Mouse (Mus musculus) erythroblast, adult 5-6 weeks (primary cell): Measurements from ENCODE around the gene Adamtsl1. TPM values are rescaled to one million over a fixed set of nuclear protein-coding genes. Genes with fewer than 3 reads are reported as not detected.

Experiments used
- ATAC-seq: replicated peaks from 2 replicates; pipeline ENCODE4 v1.8.0; 2016; ENCODE audit warnings: moderate number of reproducible peaks, mild to moderate bottlenecking, moderate TSS enrichment, inconsistent platforms; ENCODE audit not compliant: poor library complexity, low FRiP score, severe bottlenecking
- total RNA-seq, 2 experiments: library from RNA; stranded (forward) in 1 of 2; stranded (reverse) in 1 of 2; fragments of 150-400 nt in 1 of 2; fragments of 200-764, 138-1000 nt in 1 of 2; gene quantifications; 2 replicates each; pipeline versions ENCODE4 v1.2.3 to v1.2.4; 2015 to 2017; ENCODE audit warnings: low replicate concordance in 2 of 2

Gene Adamtsl1
- total RNA-seq, 2 experiments from 2014 or later = not detected

DNA sequence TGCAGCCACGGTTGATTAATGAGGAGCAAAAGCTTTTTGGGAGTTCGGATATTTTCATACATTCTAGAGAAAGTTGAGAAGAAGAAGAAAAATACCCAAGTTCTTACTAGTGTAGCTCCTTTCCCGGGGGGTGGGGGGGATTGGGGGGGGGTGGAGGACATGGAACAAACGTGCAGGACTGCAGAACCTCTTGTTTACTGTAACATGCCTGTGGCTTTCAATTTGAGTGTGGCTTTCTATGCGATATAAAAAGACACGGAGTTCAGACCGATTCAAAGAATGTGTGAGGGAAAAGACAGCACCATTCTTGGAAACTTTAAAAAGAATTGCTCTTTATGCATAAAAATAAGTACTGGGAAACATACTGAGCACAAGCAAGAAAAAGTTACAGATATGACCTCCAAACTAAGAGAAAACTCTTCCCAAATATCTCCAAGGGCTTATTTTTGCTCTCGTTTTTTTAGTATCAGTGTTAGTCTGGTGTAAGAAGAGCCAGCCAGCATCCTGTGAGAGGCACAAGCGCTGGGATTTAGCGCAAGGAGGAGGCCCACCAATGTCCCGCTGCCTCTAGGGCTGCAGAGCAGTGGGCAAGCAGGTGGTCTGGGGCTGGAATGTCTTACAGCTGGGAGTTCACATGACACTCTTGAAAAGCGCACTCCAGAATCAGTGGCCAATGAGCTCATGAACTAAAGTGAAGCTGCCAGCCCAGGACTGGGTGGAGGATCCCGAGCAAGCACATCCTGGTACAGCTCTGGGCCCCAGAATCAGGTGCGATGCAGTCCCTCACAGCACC, 762.2 kb downstream of the Adamtsl1 start:
- ATAC-seq = no peak

DNA sequence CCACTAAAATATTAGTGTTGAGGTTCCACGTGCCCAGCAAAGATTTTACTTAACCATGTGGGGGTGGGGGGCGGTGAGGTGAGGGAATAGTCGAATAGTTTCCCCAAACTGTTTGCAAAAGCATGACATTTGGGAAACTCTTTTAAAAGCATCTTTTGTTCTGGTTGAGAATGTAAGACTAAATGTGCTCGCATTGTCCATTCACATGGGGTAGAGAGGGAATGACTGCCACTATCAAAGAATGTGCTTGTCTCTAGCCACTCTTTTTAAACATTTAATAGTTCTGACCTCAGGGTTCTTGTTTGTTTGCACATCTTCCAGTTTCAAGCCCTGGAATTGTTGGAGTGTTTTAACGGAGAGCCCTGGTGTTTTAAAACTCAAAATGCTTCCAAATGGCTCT, 764.6 kb downstream of the Adamtsl1 start:
- ATAC-seq = no peak

DNA sequence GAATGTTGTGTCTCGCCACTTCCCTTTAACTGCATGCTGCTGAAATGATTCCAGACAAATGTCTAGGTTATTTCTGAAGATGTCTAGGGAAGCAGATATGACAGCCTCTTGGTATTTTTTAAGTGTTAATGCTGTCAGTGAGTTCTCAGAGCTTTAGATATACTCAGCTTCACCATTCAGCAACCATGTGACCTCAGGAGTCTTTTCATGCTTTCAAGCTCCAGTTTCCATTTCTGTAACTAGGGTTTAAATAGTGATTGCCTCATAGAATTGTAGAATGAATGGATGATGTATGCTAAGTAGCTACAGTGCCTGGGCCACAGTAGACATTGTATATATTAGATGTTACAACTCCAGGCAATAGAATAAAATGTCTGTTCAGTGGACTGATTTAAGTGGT, 772.6 kb downstream of the Adamtsl1 start:
- no peak for ATAC-seq

DNA sequence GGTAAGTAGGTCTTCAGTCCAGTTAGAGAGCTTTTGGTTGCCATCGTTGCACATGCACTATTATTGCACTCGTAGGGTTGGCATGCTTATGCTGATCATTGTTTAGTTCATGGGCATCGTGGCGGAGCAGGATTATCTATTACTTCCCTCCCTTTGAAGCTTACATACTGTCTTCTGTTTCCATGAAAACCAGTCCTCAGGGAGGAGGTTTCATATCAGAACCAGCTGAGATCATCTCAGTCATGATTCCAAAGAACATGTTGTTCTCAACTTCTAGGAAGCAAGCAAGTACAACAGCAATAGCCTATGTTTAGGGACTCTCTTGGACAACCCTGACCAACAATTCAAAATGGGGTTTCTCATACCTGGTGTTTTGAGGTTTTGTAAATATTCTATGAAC, 774.3 kb downstream of the Adamtsl1 start:
- no peak for ATAC-seq

DNA sequence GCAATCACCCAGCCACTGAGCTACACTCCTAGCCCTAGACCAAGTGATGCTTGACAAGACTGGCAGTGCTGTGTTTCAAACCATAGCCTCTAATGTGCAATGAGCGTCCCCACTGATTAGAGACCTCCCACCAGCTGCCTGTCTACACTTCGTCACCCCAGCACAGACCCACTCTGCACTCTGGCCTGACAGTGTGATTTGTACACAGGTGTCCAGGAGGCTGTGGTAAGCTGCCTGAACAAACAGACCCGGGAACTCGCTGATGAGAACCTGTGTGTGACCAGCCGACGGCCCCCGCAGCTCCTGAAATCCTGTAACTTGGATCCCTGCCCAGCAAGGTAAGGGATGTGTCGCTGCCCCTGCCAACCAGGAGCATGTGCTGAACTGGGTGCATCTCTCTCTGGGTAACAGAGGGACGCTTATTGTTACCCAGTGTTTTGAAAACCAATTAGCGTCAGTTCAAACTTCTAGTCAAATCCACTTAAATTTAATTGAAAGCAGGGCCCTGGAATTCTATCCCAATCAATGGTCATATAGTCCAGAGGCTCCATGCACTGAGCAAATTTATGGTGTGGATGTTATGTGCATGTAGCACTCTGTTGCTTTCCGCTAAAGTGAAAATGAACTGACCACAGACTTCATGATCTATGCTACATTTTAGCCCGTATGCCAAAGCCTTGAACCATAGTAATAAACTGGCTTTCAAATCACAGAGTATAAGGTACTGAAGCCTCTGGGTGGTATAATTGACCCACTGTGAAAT, 775.7 kb downstream of the Adamtsl1 start:
- ATAC-seq = no peak

DNA sequence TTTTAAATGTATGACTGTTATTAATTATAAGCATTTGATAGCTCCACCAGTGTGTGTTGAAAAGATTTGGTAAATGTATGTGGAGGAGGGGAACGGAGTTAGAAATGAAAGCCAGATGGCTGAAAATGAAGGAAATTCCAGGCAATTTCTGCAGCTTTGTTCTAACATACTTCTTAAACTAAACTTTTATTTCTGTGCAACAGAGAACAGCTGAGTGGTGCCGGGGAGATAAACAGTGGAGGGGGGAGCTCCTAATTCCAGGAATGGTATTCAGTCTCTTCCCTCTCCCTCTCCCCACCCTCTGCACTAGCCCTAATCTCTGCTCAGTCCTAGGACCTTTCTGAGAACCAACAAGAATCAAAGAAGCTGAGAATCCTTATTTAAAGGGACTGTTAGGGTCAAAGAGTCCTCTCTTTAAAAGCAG, 780.9 kb downstream of the Adamtsl1 start:
- no peak for ATAC-seq

DNA sequence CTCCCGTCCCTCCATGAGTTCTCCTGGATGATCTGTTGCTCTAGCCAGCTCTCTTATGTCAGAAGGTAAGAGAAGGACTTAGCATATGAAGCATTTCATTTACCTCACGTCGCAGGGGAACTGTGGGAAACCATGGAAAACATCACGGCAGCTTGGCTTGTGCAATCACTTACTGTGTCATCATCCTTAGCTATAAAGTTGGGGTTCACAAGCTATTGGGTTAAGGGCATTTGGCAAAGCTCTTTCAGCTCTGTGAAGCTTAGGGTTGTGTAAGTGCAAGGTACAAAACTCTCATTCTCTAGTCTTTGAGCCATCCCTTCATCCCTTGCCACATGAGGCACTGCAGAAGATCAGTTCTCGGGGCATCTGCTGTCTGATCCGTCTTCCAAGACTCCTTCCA, 787.5 kb downstream of the Adamtsl1 start:
- ATAC-seq = no peak

DNA sequence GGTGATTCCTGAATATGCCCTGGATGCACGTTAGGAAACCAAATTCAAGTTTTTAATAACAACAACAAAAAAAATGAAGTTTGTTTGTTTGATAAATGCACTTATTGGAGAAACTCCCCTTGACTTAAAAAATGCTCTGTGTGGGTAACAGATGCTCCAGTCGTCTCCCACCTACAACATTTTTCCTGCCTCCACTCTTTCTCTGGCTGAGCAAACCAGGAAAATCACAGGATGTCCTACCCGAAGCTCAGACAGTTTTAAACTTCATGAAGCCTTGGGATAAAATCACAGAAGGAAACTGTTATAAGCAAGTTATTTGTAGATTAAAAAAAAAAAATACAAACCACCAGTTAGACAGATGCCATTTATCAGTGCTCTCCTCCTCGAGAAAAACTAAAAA, 788.1 kb downstream of the Adamtsl1 start:
- no peak for ATAC-seq

DNA sequence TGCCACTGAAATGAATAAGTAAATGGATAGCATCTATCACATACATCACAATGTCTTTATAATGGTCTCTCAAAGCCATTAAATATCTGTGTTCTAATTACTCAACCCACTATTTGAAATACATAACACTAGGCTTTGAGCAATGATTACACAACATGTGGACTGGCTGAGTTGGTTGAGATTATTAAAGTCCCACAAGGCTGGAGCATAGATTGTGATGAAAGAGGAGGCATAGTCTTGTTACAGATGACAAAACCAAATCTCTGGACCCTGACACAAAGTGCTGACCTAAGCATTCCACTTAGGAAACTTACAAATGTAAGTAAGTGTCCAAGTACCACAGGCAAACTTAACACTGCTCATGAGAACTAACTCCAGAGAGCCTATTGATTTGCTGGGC, 792.8 kb downstream of the Adamtsl1 start:
- no peak for ATAC-seq

DNA sequence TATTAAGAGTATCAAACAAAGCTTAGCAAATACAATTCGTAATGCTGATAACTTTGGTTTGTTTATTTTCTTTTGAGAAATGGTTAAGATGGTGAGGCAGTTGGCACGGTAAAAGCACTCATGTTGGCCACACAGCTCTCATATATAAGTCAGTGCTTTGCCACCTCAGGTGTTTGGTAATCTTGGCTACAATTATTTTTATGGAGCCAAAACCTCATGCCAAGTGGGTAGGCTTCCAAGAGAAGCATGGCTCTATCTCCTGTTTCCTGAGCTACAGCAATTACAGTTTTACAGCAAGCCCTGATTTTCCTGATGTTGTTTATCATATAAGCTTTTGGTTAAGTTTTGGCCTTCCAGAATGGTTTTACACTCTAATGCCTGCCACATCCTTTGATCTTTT, 795.2 kb downstream of the Adamtsl1 start:
- ATAC-seq = no peak

DNA sequence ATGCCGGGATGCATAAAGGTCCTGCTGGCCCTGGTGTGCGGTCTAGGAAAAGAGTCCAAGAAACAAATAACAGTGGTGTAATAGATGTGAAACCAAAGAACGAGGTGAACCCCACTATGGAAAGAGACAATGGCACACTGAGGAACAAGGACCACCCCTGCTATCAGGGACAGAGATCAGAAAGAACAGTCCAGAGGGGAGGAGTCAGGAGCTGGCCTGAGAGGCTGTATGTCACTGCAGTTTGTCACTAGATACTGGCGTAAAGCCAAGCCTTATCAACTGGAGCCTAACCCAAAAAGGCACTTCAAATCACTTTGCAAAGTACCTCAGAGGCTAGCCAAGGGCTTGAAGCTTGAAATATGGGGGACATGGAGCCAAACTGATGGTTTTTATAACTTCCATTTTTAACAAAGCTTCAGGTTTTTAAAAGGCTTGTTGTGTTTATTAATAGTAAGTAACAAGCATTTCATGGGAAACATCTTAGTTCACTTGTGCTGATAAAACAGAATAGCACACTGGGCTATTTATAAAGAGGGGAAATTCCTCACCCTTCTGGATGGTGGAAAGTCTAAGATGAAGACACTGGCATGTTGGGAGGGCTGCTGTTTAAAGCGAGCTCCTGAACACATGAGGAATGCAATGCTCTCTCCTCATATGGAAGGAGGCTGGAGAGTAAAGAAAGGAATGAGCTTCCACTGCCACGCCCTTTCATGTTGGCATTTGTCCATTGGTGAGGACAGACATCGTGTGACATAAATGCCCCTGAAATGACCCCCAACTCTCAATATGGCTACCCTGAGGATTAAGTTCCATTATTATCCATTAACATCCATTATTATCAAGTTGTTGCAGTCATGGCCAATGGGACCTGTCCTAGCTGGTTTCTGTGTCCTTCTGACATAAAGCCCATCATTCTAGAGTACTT, 797.1 kb downstream of the Adamtsl1 start:
- no peak for ATAC-seq

DNA sequence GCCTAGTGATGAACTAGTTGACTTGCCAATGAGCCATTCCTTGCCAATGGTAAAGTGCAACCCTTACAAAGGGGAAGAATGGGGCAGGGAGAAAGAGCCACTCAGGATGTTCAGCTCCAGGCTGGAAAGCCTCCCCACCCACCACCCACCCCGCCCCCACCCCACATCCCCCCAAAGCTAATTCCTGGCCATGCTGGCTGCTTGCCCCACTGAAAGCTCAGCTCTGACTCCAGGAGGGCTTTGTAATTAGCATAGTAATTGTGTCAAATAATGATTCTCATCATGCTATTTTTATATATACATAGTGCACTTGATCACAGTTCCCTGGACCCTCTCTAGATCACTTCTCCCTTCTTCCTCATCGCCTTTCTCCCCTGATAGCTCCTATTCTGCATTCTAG, 798.4 kb downstream of the Adamtsl1 start:
- no peak for ATAC-seq

DNA sequence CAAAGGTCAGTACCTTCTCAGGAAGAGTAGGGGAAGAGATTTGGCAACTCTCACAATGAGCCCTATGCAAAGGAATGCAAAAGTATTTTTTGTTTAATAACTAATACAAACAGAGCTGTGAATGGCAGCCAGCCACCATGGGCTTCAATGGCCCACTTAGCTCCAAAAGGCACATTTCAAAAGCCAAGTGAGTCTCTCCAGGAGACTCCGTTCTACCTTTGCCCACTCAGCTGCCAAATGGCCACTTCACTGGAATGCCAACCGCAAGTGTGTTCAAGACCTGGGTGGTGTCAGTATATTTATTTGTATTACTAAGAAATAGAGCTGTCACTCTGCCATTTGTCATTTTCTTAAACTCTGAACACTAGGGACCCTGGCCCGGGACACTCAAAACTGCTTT, 800.5 kb downstream of the Adamtsl1 start:
- ATAC-seq = no peak

DNA sequence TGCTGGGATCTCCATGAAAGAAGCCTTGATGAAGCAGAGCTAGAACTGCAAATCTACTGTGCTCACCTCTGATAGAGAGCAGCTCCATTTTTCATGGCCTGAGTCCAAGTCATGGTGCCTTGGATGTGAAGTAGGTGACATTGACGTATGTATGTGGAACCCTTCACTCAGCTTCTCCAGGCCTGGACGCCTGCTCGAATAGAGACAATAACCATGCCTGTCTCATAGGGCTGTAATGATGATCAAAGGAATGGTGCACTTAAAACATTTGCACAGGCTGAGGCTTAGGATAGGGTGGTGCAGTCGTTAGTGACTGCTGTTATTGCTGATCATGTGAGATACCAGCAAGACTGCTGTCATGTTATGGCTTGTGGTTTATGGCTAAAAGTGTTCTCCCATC, 801.1 kb downstream of the Adamtsl1 start:
- ATAC-seq = no peak

DNA sequence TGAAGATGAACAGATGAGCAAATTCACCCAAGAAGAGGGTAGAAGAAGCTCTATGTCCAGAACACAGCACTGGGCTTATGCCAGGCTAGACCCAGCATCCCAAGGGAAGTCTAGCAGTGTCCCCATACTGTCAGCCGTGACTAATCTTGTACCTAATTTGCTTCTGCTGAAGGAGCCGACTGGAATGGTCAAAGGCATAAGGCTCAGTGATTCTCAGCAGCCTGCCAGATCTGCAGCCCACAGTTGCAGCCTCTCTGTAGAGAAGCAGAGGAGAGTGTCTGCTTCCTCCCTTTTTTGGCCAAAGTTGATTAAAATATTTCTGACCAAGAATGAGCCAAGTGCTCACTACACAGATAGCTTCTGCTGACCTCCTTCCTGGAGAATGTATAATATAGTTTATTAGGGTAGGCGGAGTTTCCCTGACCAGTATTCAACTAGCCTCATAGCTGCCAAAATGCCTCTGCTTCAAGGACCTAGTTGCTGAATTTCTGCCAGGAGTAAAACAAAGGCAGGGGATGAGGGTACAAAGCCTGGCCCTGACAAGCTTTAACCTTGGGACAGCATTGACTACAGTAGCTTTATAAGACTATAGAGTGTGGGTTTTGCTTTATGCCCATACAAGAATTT, 804.1 kb downstream of the Adamtsl1 start:
- ATAC-seq = no peak

DNA sequence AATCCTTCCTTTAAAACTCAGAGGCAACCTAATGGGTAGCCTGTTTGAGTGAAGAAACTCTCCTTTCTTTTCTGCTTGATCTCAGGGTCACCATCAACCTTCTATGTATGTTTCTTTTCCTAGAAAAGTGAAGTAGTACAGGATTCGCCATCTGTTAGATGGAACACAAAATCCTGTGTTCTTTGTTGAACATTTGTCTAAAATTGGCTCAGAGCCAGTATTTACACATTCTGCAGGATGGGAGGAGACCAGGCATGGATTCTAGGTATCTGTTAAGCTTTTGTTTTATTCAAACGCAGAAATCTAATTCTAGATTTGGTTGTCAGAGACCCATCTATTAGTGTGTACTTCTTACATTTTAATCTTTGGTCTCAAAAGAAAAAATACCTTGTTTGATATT, 811.4 kb downstream of the Adamtsl1 start:
- no peak for ATAC-seq

DNA sequence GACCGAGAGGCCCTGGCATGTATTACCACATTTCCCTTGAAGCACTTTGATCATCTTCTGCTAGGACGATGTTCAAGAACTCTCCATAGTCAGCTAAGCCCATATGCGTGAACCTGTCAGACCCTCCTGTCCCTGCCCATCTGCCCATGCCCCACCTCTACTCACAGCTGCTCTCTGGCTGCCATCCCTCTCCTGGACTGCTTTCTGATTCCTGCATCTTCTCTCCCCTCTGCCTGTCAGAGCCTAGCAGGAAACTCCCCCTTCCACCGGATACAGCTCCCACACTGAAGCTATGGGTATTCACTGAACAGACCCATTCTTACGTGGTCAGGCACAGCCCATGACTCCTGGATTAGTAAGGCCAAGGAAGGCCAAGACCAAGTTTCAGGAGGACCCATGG, 812.0 kb downstream of the Adamtsl1 start:
- ATAC-seq = no peak

DNA sequence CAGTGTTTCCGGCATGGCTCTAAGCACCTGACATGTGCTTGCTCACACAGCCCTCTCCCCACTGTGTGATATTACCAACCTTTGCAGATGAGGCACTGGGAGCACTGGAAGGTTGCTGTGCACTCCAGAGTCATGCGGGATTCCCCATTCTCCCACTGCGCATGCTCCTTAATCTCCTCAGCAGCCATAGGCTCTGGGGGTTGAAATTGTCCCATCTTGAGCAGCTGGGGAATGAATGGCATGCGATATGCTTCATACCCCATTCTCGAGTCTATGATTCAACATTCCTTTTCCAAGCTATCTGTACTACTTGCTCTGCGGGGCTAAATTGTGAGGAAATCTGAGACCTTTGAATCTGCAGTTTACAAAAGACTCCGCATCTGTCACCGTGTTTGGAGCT, 812.7 kb downstream of the Adamtsl1 start:
- no peak for ATAC-seq

DNA sequence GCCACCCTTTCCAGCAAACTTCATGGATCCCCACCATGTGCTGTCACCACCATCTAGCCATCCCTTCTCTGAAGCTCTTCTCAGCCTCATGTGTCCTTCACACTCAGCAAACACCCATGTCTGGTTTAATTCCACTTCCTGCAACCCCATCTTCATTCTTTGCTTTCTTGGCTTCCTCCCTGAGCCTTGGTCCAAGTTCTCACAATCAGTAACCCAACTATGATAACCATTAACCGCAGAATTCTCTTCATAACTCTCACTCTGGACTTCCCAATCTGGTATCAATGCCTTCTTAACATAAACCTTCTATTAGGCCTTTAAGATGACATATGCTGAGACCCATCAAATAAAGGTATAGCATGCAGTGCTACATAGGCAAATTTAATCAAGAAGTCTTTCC, 815.5 kb downstream of the Adamtsl1 start:
- ATAC-seq = no peak

DNA sequence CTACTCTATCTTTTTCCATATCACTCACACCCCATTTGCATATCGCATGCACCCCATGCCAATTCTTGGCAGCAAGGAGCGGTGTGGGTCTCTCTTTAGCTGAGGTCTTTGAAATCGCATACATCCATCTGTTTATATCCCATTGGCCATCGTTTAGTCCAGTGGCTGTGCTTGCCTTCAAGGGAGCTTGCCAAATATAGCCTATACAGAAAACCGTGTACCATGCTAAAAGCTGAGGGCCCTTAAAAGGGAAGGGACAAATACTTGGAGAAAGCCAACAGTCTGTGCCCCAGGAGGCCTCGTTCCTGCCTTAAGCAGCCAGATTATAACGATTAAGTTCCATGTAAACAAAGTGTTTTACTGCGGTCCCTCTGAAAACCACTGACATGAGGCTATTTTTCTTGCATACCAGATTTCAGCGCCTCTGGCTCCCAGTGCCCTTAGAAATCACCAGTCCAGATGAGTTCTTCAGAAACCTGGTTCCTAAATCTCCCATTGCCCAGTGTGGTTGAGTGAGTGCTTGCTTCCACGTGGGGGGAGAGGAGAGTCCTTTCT, 822.0 kb downstream of the Adamtsl1 start:
- no peak for ATAC-seq
